Mouse (Mus musculus) heart, embryonic 12.5 days (tissue): ENCODE measurements around the gene Zbtb45. TPM values are rescaled to one million over a fixed set of nuclear protein-coding genes. Genes with fewer than 3 reads are reported as not detected.

Experiments used
- ATAC-seq: fragments of 200-750 bp; cut with Nextera tagmentation; 2 replicates; pipeline ENCODE4 v1.8.0; 2017; ENCODE audit warnings: moderate TSS enrichment, moderate library complexity; ENCODE audit not compliant: insufficient number of reproducible peaks, low FRiP score
- H3K27ac ChIP-seq: fragments of 300-500 bp; sonication (generic); 2 replicates; pipeline ENCODE4 v1.5.1; 2016; ENCODE audit warnings: mild to moderate bottlenecking, moderate library complexity; ENCODE audit not compliant: poor library complexity, severe bottlenecking
- H3K27me3 ChIP-seq: fragments of 300-500 bp; sonication (generic); replicated peaks from 2 replicates; pipeline ENCODE4 v1.6.1; 2016; ENCODE audit warnings: mild to moderate bottlenecking, moderate library complexity
- H3K36me3 ChIP-seq: fragments of 300-500 bp; sonication (generic); 2 replicates; pipeline ENCODE4 v1.6.1; 2016; ENCODE audit warnings: mild to moderate bottlenecking, moderate library complexity
- H3K4me1 ChIP-seq: fragments of 300-500 bp; sonication (generic); replicated peaks from 2 replicates; pipeline ENCODE4 v1.6.1; 2016; ENCODE audit warnings: mild to moderate bottlenecking
- H3K4me2 ChIP-seq: fragments of 300-500 bp; sonication (generic); 2 replicates; pipeline ENCODE4 v1.6.1; 2016; ENCODE audit warnings: mild to moderate bottlenecking, moderate library complexity
- H3K4me3 ChIP-seq: fragments of 300-500 bp; sonication (generic); 2 replicates; pipeline ENCODE4 v1.5.1; 2016; ENCODE audit warnings: mild to moderate bottlenecking
- H3K9ac ChIP-seq: fragments of 300-500 bp; sonication (generic); 2 replicates; pipeline ENCODE4 v1.6.1; 2016; ENCODE audit warnings: mild to moderate bottlenecking, moderate library complexity
- H3K9me3 ChIP-seq: fragments of 300-500 bp; sonication (generic); replicated peaks from 2 replicates; pipeline ENCODE4 v1.6.1; 2016; ENCODE audit warnings: mild to moderate bottlenecking, moderate library complexity
- WGBS: fragments of 180-500 bp; shearing (Covaris S2); methylation state at CpG from one replicate; pipeline ENCODE4 v1.1.7; 2016; 5-methylcytosine and 5-hydroxymethylcytosine counted together
- polyA plus RNA-seq: library from polyadenylated mRNA; unstranded; fragments of >200 nt; fragmentation: Nextera tagmentation; extraction: Ambion mirVana; gene quantifications from 2 replicates; pipeline ENCODE4 v1.2.1, GENCODE M21; 2016

The Zbtb45 gene
- polyA plus RNA-seq, 1 experiment from 2014 or later: 16.2 TPM

DNA sequence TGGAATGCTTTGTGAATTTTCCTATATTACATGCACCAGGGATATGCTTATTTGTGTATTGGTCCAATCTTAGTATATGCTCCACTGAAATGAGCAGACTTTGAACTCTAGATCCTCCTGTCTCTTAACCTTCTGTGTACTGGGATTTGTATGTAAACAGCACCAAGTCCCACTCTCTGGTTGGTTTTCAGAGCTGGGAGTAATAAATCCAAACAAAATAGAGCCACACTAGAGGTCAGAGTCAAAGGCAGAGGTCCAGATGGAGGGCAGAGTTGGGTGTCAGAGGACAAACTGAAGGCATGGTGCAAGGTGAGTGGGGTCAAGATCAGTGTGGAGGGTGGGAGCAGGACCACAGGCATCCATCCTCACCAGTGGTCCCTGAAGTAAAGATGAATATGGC, 14.0 kb downstream of the Zbtb45 start:
- Histone ChIP-seq H3K27ac (no peak overlapping the region), H3K9ac (no peak overlapping the region), H3K4me3 (no peak overlapping the region), H3K36me3 (no peaks in the 10 kb centered on the region), H3K9me3 (no peaks in the 10 kb centered on the region), H3K4me2 (no peak overlapping the region), H3K4me1 (no peaks in the 10 kb centered on the region), H3K27me3 (no peaks in the 10 kb centered on the region)
- no peak for ATAC-seq

DNA sequence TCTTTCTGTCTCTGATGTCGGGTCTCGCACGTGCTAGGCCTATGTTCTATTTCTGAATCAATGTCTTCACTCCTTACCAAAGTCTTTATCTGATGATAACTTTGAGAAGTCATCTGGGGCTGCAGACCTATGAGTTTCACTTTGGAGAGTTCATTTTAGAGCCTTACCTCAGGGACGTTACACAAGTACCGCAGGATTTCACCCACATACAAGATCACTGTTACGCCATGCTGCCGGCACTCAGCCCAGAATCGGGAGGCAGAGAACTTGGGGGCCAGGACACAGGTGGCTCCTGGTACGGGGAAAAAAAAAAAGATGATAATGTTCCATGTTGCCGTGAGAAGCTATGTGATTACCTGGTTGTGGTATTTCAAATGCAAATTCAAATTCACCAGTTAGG, 16.7 kb downstream of the Zbtb45 start:
- ATAC-seq: no peak
- Histone ChIP-seq H3K9ac (no peak overlapping the region), H3K27me3 (no peaks in the 10 kb centered on the region), H3K4me1 (no peaks in the 10 kb centered on the region), H3K4me3 (no peak overlapping the region), H3K9me3 (no peaks in the 10 kb centered on the region), H3K4me2 (no peak overlapping the region), H3K27ac (no peak overlapping the region), H3K36me3 (no peaks in the 10 kb centered on the region)
- 80% methylated on average over 10 of the region's 10 CpGs for WGBS

DNA sequence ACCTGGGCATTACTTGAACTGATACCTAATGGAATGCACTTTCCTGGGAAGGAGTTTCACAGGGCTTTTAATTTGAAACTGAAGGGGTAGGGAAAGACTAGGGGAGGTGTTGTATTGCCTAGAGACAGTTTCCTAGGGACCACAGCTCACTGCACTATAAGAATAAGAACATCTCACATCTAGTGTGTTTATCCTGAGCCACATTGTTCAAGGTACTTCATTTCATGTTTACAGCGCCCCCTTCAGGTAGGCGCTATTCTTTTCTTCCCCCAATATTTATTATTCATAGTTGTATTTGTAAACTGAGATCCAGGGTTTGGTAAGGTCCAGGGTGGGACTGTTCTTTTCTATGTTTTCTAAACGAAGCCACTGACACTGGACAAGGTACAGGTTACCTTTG, 17.6 kb downstream of the Zbtb45 start:
- Histone ChIP-seq H3K4me1 (no peaks in the 10 kb centered on the region), H3K27ac (no peak overlapping the region), H3K4me3 (no peak overlapping the region), H3K9me3 (no peaks in the 10 kb centered on the region), H3K4me2 (no peak overlapping the region), H3K36me3 (no peaks in the 10 kb centered on the region), H3K27me3 (no peaks in the 10 kb centered on the region), H3K9ac (no peak overlapping the region)
- no peak for ATAC-seq
- 2% methylated on average over 3 of the region's 3 CpGs for WGBS

DNA sequence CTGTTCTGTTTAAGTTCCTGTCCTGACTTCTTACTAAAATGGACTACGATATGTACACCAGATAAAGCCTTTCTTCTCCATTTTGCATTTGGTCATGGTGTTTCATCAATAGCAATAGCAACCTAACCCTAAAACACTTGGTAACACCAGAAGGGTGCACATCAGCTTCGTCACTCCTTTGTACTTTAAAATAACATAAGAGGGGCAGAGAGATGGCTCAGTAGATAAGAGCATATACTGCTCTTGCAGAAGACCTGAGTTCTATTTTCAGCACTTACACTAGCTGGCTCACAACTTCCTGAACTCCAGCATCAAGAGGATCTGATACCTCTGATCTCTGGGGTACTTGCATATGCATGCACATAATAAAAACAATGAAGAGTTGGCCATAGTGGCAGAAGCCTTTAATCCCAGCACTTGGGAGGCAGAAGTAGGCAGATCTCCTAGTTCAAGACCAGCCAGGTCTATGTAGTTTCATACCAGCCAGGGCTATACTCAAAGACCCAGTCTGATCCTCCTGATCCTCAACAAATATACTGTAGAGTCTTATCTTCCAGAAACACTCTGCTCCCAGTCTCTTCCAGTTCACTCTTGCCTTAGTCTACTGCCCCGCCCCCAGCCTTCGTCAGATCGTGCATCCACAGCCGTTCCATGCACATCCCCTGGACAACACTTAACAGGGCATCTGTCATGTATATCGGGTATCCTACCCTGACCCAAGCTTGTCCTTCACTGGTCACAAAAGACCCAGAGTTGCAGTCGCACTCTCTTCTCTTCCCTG, 22.2 kb downstream of the Zbtb45 start:
- Histone ChIP-seq H3K36me3 (peaks cover 2% of the 10 kb centered on the region; the same call in 1 of the 2 replicates), H3K4me2 (no peak overlapping the region), H3K4me3 (no peak overlapping the region), H3K27ac (no peak overlapping the region), H3K4me1 (no peaks in the 10 kb centered on the region), H3K27me3 (no peaks in the 10 kb centered on the region), H3K9me3 (no peaks in the 10 kb centered on the region), H3K9ac (no peak overlapping the region)
- ATAC-seq: 0 out of 2 replicates have a peak, but pooled peaks have one; percentile 43
- WGBS: 66% methylated on average over 8 of the region's 8 CpGs

DNA sequence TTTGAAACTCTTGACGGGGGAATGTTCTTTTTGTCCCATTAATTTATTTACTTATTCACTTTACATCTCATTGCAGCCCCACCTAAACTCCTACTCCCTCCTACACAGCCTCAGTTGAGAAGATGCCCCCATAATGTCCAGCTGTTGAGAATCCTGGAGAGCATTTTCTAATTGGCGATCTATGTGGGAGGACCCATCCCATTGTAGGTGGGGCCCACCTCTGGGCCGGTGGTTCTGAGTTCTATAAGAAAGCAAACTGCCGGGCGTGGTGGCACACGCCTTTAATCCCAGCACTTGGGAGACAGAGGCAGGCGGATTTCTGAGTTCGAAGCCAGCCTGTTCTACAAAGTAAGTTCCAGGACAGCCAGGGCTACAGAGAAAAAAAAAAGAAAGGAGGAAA, 22.9 kb downstream of the Zbtb45 start:
- ATAC-seq: no peak
- WGBS: 81% methylated on average over 8 of the region's 8 CpGs
- no peak overlapping the region for H3K9ac ChIP-seq
- no peak overlapping the region for H3K27ac ChIP-seq
- peaks cover 9% of the 10 kb centered on the region for H3K36me3 ChIP-seq
- H3K9me3 ChIP-seq: no peaks in the 10 kb centered on the region
- no peaks in the 10 kb centered on the region for H3K4me1 ChIP-seq
- H3K4me3 ChIP-seq: no peak overlapping the region
- no peak overlapping the region for H3K4me2 ChIP-seq
- no peaks in the 10 kb centered on the region for H3K27me3 ChIP-seq

DNA sequence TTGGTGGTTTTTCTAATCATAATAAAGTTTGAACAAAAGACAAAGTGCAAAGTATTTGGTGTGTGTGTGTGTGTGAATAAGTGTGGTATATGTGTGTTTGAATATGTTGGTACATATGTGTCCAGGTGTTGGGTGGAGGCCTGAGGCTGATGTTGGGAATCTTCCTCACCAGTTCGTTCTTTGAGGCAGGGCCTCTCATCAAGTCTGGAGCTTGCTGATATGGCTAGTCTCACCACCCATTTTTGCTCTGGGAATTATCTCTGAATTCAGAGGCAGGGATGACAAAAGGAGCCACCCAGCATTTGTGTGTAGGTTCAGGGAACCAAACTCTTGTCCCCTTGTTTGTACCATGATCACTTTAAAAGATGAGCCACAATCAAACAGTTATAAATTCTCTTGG, 24.1 kb downstream of the Zbtb45 start:
- no peak overlapping the region for H3K9ac ChIP-seq
- no peak for ATAC-seq
- H3K27ac ChIP-seq: no peak overlapping the region
- no peaks in the 10 kb centered on the region for H3K4me1 ChIP-seq
- H3K4me3 ChIP-seq: no peak overlapping the region
- WGBS: 71% methylated on average over 1 of the region's 1 CpGs
- H3K9me3 ChIP-seq: no peaks in the 10 kb centered on the region
- no peak overlapping the region for H3K4me2 ChIP-seq
- H3K27me3 ChIP-seq: no peaks in the 10 kb centered on the region
- H3K36me3 ChIP-seq: peaks cover 9% of the 10 kb centered on the region

DNA sequence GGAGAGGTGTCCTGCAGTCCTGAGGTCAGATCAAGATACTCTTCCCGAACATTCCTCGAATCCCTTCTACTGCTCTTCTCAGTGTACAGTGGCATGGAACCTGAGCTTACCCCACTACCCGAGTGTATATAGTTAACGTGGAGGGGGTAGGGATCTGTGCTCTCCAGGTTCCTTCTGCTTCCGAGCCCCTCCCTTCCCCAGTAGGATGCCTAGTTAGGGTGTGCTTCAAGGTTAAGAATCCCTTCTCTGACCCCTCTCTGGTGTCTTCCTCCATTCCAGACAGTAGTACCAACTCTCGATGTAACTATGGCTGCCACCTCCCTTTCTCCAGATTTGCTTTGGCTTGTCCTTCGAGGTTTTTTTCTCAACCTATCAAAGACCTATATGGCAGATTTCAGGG, 29.5 kb downstream of the Zbtb45 start:
- H3K9ac ChIP-seq: no peak overlapping the region
- no peak overlapping the region for H3K27ac ChIP-seq
- peaks cover 9% of the 10 kb centered on the region for H3K36me3 ChIP-seq
- H3K9me3 ChIP-seq: no peaks in the 10 kb centered on the region
- WGBS: 88% methylated on average over 7 of the region's 7 CpGs
- H3K4me3 ChIP-seq: no peak overlapping the region
- H3K4me2 ChIP-seq: no peak overlapping the region
- peaks cover 13% of the 10 kb centered on the region for H3K4me1 ChIP-seq
- no peaks in the 10 kb centered on the region for H3K27me3 ChIP-seq
- ATAC-seq: no peak

DNA sequence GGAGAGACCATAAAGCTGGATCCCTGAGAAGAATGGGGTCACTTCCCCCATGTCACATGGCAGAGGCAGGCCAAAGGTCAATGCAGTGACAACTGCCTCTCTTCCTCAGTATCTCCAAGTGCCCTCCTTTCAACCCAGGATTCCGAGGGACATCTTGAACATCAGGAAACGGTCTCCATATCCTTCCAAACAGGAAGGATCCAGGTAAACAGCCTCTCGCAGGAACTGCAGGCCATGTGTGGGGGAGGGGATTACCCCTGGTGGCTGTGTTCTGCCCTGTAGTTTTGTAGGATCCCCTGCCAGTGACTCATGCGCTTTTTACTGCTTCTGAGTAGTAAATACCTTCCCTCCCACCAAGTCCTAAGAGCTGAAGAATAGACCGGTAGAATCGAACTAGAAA, 30.1 kb downstream of the Zbtb45 start:
- peaks cover 9% of the 10 kb centered on the region for H3K36me3 ChIP-seq
- 65% methylated on average over 6 of the region's 6 CpGs for WGBS
- peaks cover 13% of the 10 kb centered on the region for H3K4me1 ChIP-seq
- no peak overlapping the region for H3K9ac ChIP-seq
- H3K4me2 ChIP-seq: no peak overlapping the region
- no peaks in the 10 kb centered on the region for H3K27me3 ChIP-seq
- H3K27ac ChIP-seq: no peak overlapping the region
- no peak overlapping the region for H3K4me3 ChIP-seq
- no peak for ATAC-seq
- H3K9me3 ChIP-seq: no peaks in the 10 kb centered on the region

DNA sequence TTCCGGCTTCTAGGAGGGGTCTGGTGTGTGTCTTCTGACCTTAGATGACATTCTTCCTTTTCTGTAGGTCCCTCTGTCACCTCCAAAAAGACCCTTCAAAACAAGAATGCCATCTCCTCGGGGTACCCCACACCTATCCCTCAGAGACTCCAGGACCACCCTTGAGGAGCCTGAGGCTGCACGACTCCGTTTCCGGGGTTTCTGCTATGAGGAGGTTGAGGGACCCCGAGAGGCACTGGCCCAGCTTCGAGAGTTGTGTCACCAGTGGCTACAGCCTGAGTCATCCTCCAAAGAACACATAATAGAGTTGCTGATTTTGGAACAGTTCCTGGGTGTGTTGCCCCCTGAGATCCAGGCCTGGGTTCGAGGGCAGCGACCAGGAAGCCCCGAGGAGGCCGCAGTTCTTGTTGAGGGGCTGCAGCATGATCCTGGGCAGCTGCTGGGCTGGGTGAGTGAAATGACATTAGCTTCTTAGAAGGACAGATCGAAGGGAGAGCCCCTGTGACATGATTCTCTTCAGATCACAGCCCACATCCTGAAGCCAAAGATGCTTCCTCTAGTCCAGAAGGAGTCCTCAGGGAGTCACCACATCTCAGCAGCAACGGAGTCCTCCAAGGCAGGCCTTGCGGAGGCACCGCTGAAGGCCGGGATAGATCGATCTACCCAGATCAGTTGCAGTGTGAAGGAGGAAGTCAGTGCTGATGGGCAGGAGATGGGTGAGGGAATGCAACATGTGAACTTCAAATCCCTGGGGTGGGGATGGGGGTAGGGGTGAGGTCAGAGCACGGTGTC, 30.7 kb downstream of the Zbtb45 start:
- Histone ChIP-seq H3K4me1 (peaks cover 13% of the 10 kb centered on the region), H3K9me3 (no peaks in the 10 kb centered on the region), H3K4me2 (peak overlapping the region; percentile 67), H3K36me3 (peaks cover 9% of the 10 kb centered on the region), H3K27ac (peak overlapping the region; percentile 93; the same call in 1 of the 2 replicates), H3K4me3 (peak overlapping the region; percentile 74; the same call in 1 of the 2 replicates), H3K9ac (peak overlapping the region; percentile 69; the same call in 1 of the 2 replicates), H3K27me3 (no peaks in the 10 kb centered on the region)
- no peak for ATAC-seq
- 74% methylated on average over 18 of the region's 18 CpGs for WGBS

DNA sequence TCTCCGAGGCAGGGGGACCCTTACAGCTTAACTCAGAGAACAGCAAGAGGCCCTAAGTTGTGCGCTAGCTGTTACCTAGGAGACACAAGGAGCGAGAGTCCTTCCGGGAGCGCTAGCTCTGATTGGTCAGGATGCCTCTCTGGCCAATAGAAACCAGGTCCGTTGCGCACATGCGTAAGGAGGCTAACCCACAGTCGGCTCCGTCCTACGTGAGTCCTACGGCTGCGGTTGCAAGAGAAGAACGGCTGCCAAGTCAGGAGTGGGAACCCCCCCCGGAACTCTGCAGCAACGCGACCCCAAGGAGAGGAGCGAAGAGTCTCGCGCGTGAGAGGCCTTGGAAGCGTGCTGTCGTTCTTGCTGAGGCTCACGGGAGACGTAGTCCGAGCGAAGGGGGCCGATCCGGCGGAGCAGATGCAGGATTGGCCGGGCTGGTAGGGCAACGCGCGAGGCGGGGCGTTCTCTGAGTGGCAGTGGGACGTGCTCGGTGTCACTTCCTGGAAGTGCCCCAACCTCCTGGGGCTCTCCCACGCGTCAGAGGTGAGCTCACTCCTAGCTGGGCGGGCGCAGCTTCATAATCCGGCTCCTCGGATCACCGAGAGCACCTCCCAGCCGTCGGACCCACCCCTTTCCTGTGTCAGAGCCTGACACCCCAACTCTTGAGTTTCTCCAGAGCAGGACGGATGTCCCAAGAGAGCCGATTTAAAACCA, 32.0 kb downstream of the Zbtb45 start, which contains the start of gene Zfp446:
Gene Zfp446, plus strand, starts transcription at position 167 of the 708 bp plus-strand sequence.
- WGBS: under 1% methylated on average over 49 of the region's 49 CpGs
- Histone ChIP-seq H3K36me3 (peaks cover 9% of the 10 kb centered on the region), H3K9me3 (no peaks in the 10 kb centered on the region), H3K9ac (peak within 1 kb of the TSS; percentile 73), H3K4me1 (peaks cover 13% of the 10 kb centered on the region), H3K4me2 (peak within 1 kb of the TSS; percentile 67), H3K27ac (peak within 1 kb of the TSS; percentile 93), H3K4me3 (peak within 1 kb of the TSS; percentile 74), H3K27me3 (no peaks in the 10 kb centered on the region)
- ATAC-seq: peak; percentile 99

DNA sequence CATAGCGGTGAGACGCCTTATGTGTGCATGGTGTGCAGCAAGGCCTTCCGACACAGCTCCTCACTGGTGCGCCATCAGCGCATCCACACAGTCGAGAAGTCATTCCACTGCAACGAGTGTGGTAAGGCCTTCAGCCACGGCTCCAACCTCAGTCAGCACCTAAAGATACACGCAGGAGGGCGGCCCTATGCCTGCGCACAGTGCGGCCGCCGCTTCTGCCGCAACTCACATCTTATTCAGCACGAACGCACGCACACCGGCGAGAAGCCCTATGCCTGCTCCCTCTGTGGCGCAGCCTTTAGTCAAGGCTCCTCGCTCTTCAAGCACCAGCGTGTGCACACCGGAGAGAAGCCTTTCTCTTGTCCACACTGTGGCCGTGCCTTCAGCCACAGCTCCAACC, 38.9 kb downstream of the Zbtb45 start:
- no peak overlapping the region for H3K4me3 ChIP-seq
- H3K27ac ChIP-seq: no peak overlapping the region
- peaks cover 41% of the 10 kb centered on the region for H3K36me3 ChIP-seq
- H3K4me1 ChIP-seq: peaks cover 12% of the 10 kb centered on the region
- no peak overlapping the region for H3K4me2 ChIP-seq
- H3K9me3 ChIP-seq: no peaks in the 10 kb centered on the region
- H3K27me3 ChIP-seq: no peaks in the 10 kb centered on the region
- H3K9ac ChIP-seq: no peak overlapping the region
- 94% methylated on average over 25 of the region's 25 CpGs for WGBS
- no peak for ATAC-seq
